Mouse (Mus musculus): ENCODE data around the gene Nop9. TPM values are rescaled to one million over a fixed set of nuclear protein-coding genes. Genes with fewer than 3 reads are reported as not detected.

Gene Nop9
- total RNA-seq, 2 experiments from 2014 or later, result 11.3 to 12.0 TPM

GRCm38 (mm10) chr14:55769087-55769703 lies 23.7 kb downstream of the Nop9 start:
- no peak for DNase-seq

- no peak for DNase-seq
Measured at GRCm38 (mm10) chr14:55776711-55777110, 31.2 kb downstream of the Nop9 start.

GRCm38 (mm10) chr14:55777176-55777575 lies 31.7 kb downstream of the Nop9 start:
- no peak for DNase-seq

GRCm38 (mm10) chr14:55777806-55778205 lies 32.3 kb downstream of the Nop9 start:
- no peak for DNase-seq

GRCm38 (mm10) chr14:55778686-55779085 lies 33.2 kb downstream of the Nop9 start:
- peak; percentile 3 for DNase-seq

- peak; percentile 7 for DNase-seq
Measured at GRCm38 (mm10) chr14:55779656-55780055, 34.2 kb downstream of the Nop9 start.

GRCm38 (mm10) chr14:55780736-55781135 lies 35.2 kb downstream of the Nop9 start:
- DNase-seq, result peak; percentile 3

GRCm38 (mm10) chr14:55781310-55781709 lies 35.8 kb downstream of the Nop9 start:
- peak; percentile 55 for DNase-seq

- DNase-seq, result peak; percentile 5
Measured at GRCm38 (mm10) chr14:55782361-55782960, 37.0 kb downstream of the Nop9 start.

GRCm38 (mm10) chr14:55783171-55783957 lies 37.9 kb downstream of the Nop9 start:
- peak; percentile 33 for DNase-seq

GRCm38 (mm10) chr14:55783958-55784235 lies 38.4 kb downstream of the Nop9 start, which contains the start of gene Adcy4:
TSS of gene Adcy4 (minus strand) at chr14:55784095.
- peak; percentile 11 for DNase-seq

GRCm38 (mm10) chr14:55785195-55785594 lies 39.7 kb downstream of the Nop9 start:
- no peak for DNase-seq

- DNase-seq, result peak; percentile 3
Measured at GRCm38 (mm10) chr14:55787731-55788130, 42.2 kb downstream of the Nop9 start.

- DNase-seq, result peak; percentile 17
Measured at GRCm38 (mm10) chr14:55788256-55789050, 43.0 kb downstream of the Nop9 start, which contains the start of gene Ripk3. TSS of gene Ripk3 (minus strand) at chr14:55788865.

GRCm38 (mm10) chr14:55793461-55793860 lies 48.0 kb downstream of the Nop9 start:
- peak; percentile 1 for DNase-seq

- DNase-seq, result peak; percentile 5
Measured at GRCm38 (mm10) chr14:55793946-55794345, 48.5 kb downstream of the Nop9 start.

GRCm38 (mm10) chr14:55795380-55796163 lies 50.1 kb downstream of the Nop9 start:
- peak; percentile 20 for DNase-seq
